Comparison of ENCODE assay signal across 17 mouse cellular contexts in the genomic region with DNA sequence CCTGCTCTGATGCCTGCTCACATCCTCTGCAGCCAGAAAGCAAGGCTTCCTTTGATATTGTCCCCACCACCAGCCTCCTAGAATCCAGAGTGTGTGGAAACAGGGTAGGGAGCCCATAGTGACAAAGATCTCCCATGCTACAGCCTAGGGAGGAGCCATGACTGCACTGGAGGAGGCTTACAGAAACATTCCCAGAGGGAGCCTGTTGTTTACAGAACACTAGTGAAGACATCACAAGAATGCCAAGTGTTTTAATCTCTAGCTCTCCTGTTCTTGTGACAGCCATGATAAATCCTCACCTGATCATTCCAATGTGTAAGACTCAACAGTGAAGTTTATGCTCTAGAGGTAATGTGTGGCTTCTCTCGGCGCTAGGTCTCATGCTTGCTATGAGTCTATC.
"Had no signal": no experiment of that assay in that cellular context is flagged by ENCODE, and none has a peak within 500 bp of the region (broad histone marks: within the 10 kb centered on the region; RNA-seq: fewer than 3 reads in every experiment).

No protein-coding gene starts in this region.

- ATAC-seq: liver, postnatal 0 days; midbrain, embryonic 15.5 days had no signal

- H3K36me3 ChIP-seq: limb, embryonic 12.5 days; liver, embryonic 13.5 days; lung, embryonic 15.5 days; midbrain, embryonic 15.5 days; neural tube, embryonic 12.5 days had no signal

- H3K27me3 ChIP-seq: limb, embryonic 12.5 days; liver, embryonic 13.5 days; lung, embryonic 15.5 days; megakaryocyte, embryonic 14.5 days; midbrain, embryonic 15.5 days; neural tube, embryonic 12.5 days had no signal

- H3K27ac ChIP-seq: layer of hippocampus, adult 2 months; limb, embryonic 12.5 days; liver, embryonic 13.5 days; lung, embryonic 15.5 days; macrophage; midbrain, embryonic 15.5 days; neural tube, embryonic 12.5 days had no signal

- H3K9me3 ChIP-seq: limb, embryonic 12.5 days; liver, embryonic 13.5 days; lung, embryonic 15.5 days; megakaryocyte, embryonic 14.5 days; midbrain, embryonic 15.5 days; neural tube, embryonic 12.5 days had no signal

- H3K4me2 ChIP-seq: limb, embryonic 12.5 days; liver, embryonic 13.5 days; lung, embryonic 15.5 days; midbrain, embryonic 11.5 days; midbrain, embryonic 15.5 days; neural tube, embryonic 12.5 days had no signal

- H3K9ac ChIP-seq: limb, embryonic 12.5 days; liver, embryonic 13.5 days; liver, postnatal 0 days; lung, embryonic 15.5 days; midbrain, embryonic 15.5 days; neural tube, embryonic 12.5 days had no signal

- DNase-seq: kidney, postnatal 10 days; kidney, postnatal 4 days; liver; liver, embryonic 13.5 days; liver, postnatal 0 days; right cerebral cortex, postnatal 4 days; spleen, adult 18-20 months; thymus, adult 18-20 months; thymus, postnatal 14 days had no signal

- H3K4me3 ChIP-seq: layer of hippocampus, adult 2 months; limb, embryonic 12.5 days; liver, embryonic 13.5 days; lung, embryonic 15.5 days; megakaryocyte, embryonic 14.5 days; midbrain, embryonic 15.5 days; neural tube, embryonic 12.5 days had no signal

- H3K4me1 ChIP-seq: limb, embryonic 12.5 days; liver, embryonic 13.5 days; megakaryocyte, embryonic 14.5 days; midbrain, embryonic 15.5 days; neural tube, embryonic 12.5 days had no signal
